Mouse (Mus musculus) bone marrow, adult 2 months (tissue): ENCODE measurements around the gene Gm17555. TPM values are rescaled to one million over a fixed set of nuclear protein-coding genes. Genes with fewer than 3 reads are reported as not detected.
"Not testable (repeated sequence)": the region's sequence is repeated elsewhere in the genome, so short reads cannot be mapped to it uniquely, and the experiment has no call there.

ENCODE experiments used
- H3K27ac ChIP-seq: fragments of 200-500 bp; 2 replicates; pipeline ENCODE4 v1.5.1; 2012; ENCODE audit warnings: low read depth, mild to moderate bottlenecking, control low read depth, inconsistent platforms, low read length; ENCODE audit not compliant: control insufficient read depth, poor library complexity, insufficient read depth
- H3K4me1 ChIP-seq: fragments of 200-500 bp; 2 replicates; pipeline ENCODE4 v1.6.1; 2011; ENCODE audit warnings: low read length; ENCODE audit not compliant: control insufficient read depth, insufficient read depth
- H3K4me3 ChIP-seq: fragments of 200-500 bp; replicated peaks from 2 replicates; pipeline ENCODE3; 2011; ENCODE audit warnings: mild to moderate bottlenecking, low read depth, low read length, control low read depth; ENCODE audit not compliant: control insufficient read depth
- CTCF ChIP-seq: fragments of 200-500 bp; IDR thresholded peaks from 2 replicates; pipeline ENCODE4 v1.5.1; 2011; ENCODE audit warnings: low read length, control low read depth; ENCODE audit not compliant: control insufficient read depth, insufficient read depth
- POLR2A ChIP-seq: fragments of 200-500 bp; IDR thresholded peaks from 2 replicates; pipeline ENCODE4 v1.6.1; 2011; ENCODE audit warnings: low read depth, mild to moderate bottlenecking, control low read depth, low read length, borderline replicate concordance; ENCODE audit not compliant: control insufficient read depth
- WGBS: fragments of 180-500 bp; shearing (Covaris S2); methylation state at CpG from one replicate; pipeline ENCODE4 v1.1.7; 2018; 5-methylcytosine and 5-hydroxymethylcytosine counted together
- polyA plus RNA-seq: library from polyadenylated mRNA; stranded (reverse); fragments of >200 nt; gene quantifications from 2 replicates; pipeline ENCODE4 v1.2.4, GENCODE M21; 2011; ENCODE audit warnings: low replicate concordance; ENCODE audit not compliant: missing spikeins, insufficient read depth, insufficient read length

The Gm17555 gene
- not detected in 2 replicates for polyA plus RNA-seq

DNA sequence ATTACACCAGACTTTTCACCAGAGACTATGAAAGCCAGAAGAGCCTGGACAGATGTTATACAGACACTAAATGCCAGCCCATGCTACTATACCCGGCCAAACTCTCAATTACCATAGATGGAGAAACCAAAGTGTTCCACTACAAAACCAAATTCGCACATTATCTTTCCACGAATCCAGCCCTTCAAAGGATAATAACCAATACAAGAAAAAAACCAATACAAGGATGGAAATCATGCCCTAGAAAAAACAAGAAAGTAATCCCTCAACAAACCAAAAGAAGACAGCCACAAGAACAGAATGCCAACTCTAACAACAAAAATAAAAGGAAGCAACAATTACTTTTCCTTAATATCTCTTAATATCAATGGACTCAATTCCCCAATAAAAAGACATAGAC is at the start of gene Gm17555:
TSS of gene Gm17555 (plus strand) at position 301 of the 400 bp plus-strand sequence.
- not testable (repeated sequence) for H3K4me1 ChIP-seq, H3K4me3 ChIP-seq, H3K27ac ChIP-seq
- WGBS: 84% methylated on average over 3 of the region's 3 CpGs

DNA sequence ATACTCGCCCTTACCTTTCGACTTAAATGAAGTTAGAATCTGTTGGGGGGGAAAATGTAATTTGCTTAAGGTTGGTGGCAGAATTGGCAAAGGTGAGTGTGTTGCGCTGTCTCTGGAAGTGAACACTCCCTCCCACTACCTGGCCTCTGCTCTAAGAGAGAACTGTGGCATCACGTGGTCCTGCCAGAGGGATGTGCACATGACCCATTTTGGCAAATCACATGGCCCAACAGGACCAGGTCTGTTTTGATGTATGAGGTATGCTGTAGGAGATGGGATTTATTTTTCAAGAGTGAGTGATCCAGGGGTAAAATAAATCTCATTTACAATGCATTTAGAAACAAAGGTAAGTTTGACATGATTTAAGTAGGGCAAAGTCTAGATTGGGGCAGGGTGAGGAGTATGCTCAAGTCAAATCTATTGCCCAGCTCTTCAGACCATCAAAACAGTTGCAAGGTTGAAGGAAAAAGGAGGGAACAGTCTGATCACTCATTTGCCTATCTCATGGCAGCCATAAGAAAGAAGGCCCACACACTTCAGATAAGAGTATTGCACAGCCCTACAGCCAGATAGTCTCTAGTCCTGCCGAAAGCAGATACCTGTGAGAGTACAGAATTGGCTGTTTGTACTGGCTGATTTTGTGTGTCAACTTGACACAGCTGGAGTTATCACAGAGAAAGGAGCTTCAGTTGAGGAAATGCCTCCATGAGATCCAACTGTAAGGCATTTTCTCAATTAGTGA is 49.5 kb upstream of the Gm17555 start:
- H3K4me1 ChIP-seq: peaks cover 3% of the 10 kb centered on the region
- H3K27ac ChIP-seq: peak overlapping the region; percentile 62
- H3K4me3 ChIP-seq: no peak overlapping the region
- TF ChIP-seq POLR2A: no peak
- WGBS: 83% methylated on average over 5 of the region's 5 CpGs

DNA sequence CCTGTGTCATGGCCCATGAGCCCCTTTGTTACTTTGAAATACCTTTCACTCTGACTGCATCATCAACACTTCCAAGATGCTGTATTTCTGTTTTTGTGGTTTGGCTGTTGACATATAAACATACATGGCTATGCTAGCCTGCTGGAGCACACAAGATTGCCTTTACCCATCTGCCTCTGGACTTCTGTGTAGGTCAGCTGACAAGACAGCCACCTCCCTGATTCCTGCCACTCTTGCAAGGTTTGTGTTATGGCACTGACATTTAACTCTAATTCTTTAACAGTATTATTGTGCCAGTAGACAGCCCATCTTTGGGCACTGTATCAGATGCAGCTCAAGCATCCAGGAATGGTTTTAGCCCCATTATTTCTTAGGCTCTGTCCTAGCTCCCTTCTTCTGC is 48.6 kb upstream of the Gm17555 start:
- Histone ChIP-seq H3K27ac (peak overlapping the region; percentile 50; the same call in 1 of the 2 replicates), H3K4me1 (peaks cover 3% of the 10 kb centered on the region), H3K4me3 (no peak overlapping the region)
- TF ChIP-seq CTCF (no peak), POLR2A (no peak)

DNA sequence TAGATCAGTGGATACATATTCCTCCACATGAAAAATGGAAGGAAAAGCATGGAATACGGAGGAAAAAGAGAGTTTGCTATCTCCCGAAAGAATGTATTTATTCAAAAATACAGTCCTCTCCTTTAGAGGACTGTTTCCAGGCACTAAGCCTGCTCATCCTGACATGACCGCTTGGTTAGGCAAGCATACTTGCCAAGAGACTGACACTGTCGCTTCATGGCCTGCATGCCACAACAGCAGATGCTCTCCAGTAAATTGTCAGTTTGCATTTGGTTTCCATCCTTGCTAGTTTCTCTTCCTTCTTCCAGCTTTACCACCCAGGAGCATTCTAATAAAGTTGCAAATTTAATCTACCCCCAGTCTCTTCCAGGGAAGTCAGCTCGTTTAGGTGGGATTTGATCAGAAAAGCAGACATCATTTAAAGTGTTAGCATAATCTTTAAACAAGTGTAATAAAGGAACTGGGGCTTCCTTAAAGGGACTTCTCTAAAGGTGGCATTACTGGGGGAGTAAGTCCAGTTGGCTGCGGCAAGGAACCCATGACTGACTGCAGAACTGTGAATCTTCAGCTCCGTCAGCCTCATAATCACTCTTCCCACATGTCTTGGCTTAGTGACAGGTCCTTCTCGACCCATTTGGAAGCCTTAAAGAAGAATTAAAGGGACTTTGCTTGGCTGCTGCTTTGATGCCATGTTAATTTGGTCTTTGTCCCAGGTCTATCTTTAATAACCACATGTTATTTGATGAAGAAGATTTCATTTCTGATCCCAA is 47.9 kb upstream of the Gm17555 start:
- peaks cover 3% of the 10 kb centered on the region for H3K4me1 ChIP-seq
- 77% methylated on average over 8 of the region's 8 CpGs for WGBS
- H3K4me3 ChIP-seq: no peak overlapping the region
- TF ChIP-seq CTCF: no peak
- no peak for TF ChIP-seq POLR2A
- H3K27ac ChIP-seq: peak overlapping the region; percentile 50; the same call in 1 of the 2 replicates

DNA sequence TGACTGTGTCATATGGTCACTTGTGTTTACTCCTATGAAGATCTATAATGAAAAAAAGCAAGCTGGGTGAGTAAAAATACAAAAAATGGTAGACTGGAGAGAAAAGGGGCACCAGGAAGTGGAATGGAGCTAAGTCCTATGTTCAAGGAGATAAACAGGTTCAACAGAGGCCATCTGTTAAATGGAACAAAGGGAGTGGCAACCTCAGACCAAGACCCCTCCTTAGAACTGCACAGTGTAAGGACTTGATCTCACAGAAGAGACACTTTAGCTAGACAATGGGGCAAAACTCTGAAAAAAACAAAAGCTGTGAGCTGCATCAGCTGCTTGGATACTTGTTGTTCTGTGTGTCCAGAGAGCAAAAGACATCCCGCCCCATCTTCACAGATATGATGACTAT is 43.5 kb upstream of the Gm17555 start:
- Histone ChIP-seq H3K4me1 (peaks cover 2% of the 10 kb centered on the region), H3K27ac (no peak overlapping the region), H3K4me3 (no peak overlapping the region)
- 97% methylated on average over 1 of the region's 1 CpGs for WGBS
- TF ChIP-seq CTCF (no peak), POLR2A (no peak)

DNA sequence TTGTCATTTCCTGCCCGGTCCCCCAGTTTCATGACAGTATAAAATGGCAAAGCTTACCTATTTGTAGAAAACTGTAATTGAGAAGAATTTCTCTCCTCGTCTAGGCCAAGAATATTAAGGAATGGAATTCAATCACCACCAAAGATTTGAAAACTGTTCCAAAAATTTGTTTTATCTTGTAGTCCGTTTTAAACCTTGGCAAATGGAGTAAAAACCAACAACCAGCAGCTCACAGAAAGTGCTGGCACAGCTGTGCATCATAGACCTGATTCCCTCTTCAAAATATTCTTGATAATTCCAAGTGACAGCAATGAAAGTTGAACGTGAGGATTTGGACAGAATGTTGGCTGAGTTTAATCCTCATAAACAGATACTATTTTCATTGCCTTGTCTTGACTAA is 23.6 kb upstream of the Gm17555 start:
- Histone ChIP-seq H3K4me1 (no peaks in the 10 kb centered on the region), H3K4me3 (no peak overlapping the region), H3K27ac (no peak overlapping the region)
- TF ChIP-seq POLR2A (no peak), CTCF (no peak)
- 74% methylated on average over 4 of the region's 4 CpGs for WGBS

DNA sequence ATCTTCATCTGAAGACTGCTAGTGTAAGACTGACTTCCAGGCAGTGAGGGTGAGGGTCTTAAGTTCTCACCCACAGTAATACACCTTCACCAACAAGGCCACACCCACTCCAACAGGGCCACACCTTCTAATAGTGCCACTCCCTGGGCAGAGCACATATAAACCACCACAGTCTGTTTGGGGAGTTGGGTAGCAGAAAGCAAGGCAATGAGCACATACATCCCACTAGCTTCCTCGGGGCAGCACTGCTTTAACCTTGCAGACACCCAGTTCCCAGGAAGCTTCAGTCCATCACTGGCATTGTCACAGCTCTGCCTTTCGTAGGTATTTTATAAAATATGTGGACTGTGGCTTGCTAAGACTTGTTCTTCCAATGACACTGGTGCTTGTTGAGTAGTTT is 22.8 kb upstream of the Gm17555 start:
- Histone ChIP-seq H3K27ac (no peak overlapping the region), H3K4me3 (no peak overlapping the region), H3K4me1 (no peaks in the 10 kb centered on the region)
- TF ChIP-seq CTCF (no peak), POLR2A (no peak)
- 77% methylated on average over 2 of the region's 2 CpGs for WGBS

DNA sequence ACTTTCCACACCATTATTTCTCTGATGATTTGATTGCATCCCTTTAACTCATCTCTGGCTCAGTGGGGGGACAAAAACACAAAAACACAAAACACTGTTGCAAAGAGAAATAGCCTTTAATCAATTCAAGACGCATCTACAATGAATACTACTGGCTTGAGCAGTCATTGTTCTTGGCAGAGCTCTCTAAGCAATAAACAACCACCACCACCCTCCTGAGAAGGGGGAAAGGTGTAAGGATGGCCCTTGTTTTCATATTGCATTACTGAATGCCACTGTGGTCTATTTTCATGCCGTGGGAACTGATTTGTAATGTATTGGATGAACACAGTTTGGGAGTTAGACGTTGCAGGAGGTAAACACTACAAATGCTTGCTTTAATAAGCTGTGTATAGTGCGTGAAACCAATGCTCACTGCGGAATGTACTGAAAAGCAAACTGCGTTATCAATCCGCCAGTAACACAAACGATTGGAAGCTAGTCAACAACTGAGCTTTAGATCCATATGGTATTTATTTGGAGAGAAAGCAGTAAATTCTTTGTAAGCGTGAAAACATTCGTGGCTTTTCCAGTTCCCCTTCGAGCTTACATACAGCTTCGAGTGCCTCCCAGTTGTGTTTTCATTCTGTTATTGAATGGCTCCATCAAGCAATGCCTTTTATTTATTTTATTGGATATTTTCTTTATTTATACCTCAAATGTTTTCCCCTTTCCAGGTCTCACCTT is 19.1 kb upstream of the Gm17555 start:
- Histone ChIP-seq H3K4me1 (no peaks in the 10 kb centered on the region), H3K27ac (no peak overlapping the region), H3K4me3 (no peak overlapping the region)
- 79% methylated on average over 12 of the region's 12 CpGs for WGBS
- TF ChIP-seq POLR2A: no peak
- no peak for TF ChIP-seq CTCF
